Mouse (Mus musculus): ENCODE data around the gene Arhgef28. TPM values are rescaled to one million over a fixed set of nuclear protein-coding genes. Genes with fewer than 3 reads are reported as not detected.
"Not testable (repeated sequence)": the region's sequence is repeated elsewhere in the genome, so short reads cannot be mapped to it uniquely, and the experiment has no call there.

Gene Arhgef28
- polyA plus RNA-seq, 1 experiment from 2014 or later, result 1.3 TPM

DNA sequence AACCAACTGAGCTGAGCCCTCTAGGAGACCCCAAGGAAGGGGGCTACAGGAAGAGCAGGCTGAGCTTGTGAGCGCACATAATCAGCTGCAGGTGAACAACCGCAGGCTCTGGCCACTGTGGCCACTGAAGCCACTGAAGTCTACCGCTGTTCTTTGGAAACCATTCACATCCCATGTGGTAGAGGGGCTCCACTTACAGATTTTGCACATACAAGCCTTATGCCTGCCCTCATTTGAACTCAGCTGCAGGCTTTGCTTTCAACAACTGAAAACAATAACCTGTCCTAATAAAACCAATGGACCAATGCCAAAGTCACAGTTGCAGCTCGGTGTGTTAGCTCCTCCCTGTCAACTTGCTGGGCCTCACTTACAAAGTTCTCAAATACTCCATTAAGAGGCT lies 126.6 kb downstream of the Arhgef28 start:
- Histone ChIP-seq H3K4me2 (ENCODE audit: low read depth, low read length) (no peak overlapping the region), H3K27ac (ENCODE audit: low read length) (no peak overlapping the region), H3K27me3 (ENCODE audit: control insufficient read depth, insufficient read depth, low read depth, low read length) (no peaks in the 10 kb centered on the region), H3K9ac (ENCODE audit: low read depth, low read length) (no peak overlapping the region), H3K36me3 (ENCODE audit: control insufficient read depth, insufficient read depth) (no peaks in the 10 kb centered on the region), H3K4me3 (ENCODE audit: low read depth, low read length) (no peak overlapping the region), H3K9me3 (replicated peaks; ENCODE audit: control insufficient read depth, low read length) (no peaks in the 10 kb centered on the region), H3K4me1 (ENCODE audit: control insufficient read depth, low read depth, low read length) (no peaks in the 10 kb centered on the region)
- no peak for ATAC-seq (ENCODE audit: low read depth)
- WGBS (ENCODE audit: insufficient replicate concordance), result 64% methylated on average over 4 of the region's 4 CpGs

DNA sequence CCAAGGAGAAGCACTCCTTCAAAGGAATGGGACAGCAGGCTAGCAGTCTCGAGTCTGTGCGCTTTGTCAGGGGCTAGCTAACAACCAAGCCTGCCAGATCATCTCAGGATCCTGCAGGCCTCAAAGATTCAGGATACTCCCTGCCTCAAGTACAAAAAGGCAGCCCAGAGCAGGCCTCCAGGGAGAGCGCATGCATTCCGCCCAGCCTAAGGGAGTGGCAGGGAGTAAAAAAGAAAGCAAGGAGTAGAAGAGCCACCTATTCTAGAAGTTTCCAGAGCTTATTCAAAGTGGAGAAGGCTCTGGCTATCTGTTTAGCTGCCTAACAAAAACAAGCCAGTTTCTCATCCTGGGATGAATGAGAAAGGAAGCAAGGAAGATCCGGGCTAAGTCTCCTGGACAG lies 128.0 kb downstream of the Arhgef28 start:
- no peaks in the 10 kb centered on the region for H3K36me3 ChIP-seq (ENCODE audit: control insufficient read depth, insufficient read depth)
- no peak for ATAC-seq (ENCODE audit: low read depth)
- H3K27ac ChIP-seq (ENCODE audit: low read length), result no peak overlapping the region
- no peak overlapping the region for H3K4me2 ChIP-seq (ENCODE audit: low read depth, low read length)
- no peaks in the 10 kb centered on the region for H3K4me1 ChIP-seq (ENCODE audit: control insufficient read depth, low read depth, low read length)
- H3K4me3 ChIP-seq (ENCODE audit: low read depth, low read length), result no peak overlapping the region
- H3K27me3 ChIP-seq (ENCODE audit: control insufficient read depth, insufficient read depth, low read depth, low read length), result no peaks in the 10 kb centered on the region
- 64% methylated on average over 5 of the region's 5 CpGs for WGBS (ENCODE audit: insufficient replicate concordance)
- H3K9me3 ChIP-seq (replicated peaks; ENCODE audit: control insufficient read depth, low read length), result no peaks in the 10 kb centered on the region
- no peak overlapping the region for H3K9ac ChIP-seq (ENCODE audit: low read depth, low read length)

DNA sequence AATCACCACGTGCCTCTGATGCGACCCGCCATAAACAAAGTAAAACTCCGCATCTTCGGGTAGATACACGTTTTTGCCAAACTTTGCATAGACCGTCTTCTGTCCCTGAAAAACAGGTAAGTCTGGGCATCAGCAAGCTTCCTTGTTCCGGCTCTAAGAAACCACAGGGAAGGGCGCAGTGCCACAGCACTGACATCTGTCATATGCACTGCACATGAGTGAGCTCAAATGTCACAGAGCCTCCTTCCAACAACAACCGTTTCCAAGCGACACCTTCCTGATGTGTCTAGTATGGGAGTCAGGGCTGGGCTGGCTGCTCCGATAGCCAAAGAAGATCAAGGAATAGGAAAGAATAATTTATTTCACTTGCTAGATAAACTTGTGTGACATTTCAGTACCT lies 129.0 kb downstream of the Arhgef28 start:
- Histone ChIP-seq H3K27ac (ENCODE audit: low read length) (no peak overlapping the region), H3K36me3 (ENCODE audit: control insufficient read depth, insufficient read depth) (no peaks in the 10 kb centered on the region), H3K4me1 (ENCODE audit: control insufficient read depth, low read depth, low read length) (no peaks in the 10 kb centered on the region), H3K4me2 (ENCODE audit: low read depth, low read length) (no peak overlapping the region), H3K27me3 (ENCODE audit: control insufficient read depth, insufficient read depth, low read depth, low read length) (no peaks in the 10 kb centered on the region), H3K9ac (ENCODE audit: low read depth, low read length) (no peak overlapping the region), H3K9me3 (replicated peaks; ENCODE audit: control insufficient read depth, low read length) (no peaks in the 10 kb centered on the region), H3K4me3 (ENCODE audit: low read depth, low read length) (no peak overlapping the region)
- ATAC-seq (ENCODE audit: low read depth), result no peak
- WGBS (ENCODE audit: insufficient replicate concordance), result 72% methylated on average over 12 of the region's 12 CpGs

DNA sequence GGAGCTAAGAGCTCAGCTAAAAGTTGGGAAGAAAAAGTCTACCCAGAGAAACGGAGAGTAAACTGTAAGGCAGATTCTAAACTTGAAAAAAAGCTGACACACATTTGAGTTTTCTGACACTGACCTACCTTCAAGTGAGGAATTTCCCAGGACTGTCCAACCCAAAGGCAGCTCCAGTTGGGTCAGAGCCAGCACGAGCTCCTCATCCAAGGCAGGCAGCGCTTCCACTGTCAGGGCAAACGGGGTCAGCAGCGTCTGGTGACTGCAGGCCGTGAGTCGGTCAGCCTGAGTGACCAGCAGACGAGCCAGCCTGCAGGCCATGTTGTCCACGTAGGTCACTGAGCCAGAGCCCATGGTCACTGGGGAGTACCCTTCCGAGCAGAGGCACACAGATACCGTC lies 131.4 kb downstream of the Arhgef28 start:
- WGBS (ENCODE audit: insufficient replicate concordance), result 54% methylated on average over 11 of the region's 11 CpGs
- ATAC-seq (ENCODE audit: low read depth), result no peak
- Histone ChIP-seq H3K36me3 (ENCODE audit: control insufficient read depth, insufficient read depth) (no peaks in the 10 kb centered on the region), H3K9me3 (replicated peaks; ENCODE audit: control insufficient read depth, low read length) (no peaks in the 10 kb centered on the region), H3K27me3 (ENCODE audit: control insufficient read depth, insufficient read depth, low read depth, low read length) (no peaks in the 10 kb centered on the region), H3K4me3 (ENCODE audit: low read depth, low read length) (no peak overlapping the region), H3K9ac (ENCODE audit: low read depth, low read length) (no peak overlapping the region), H3K4me1 (ENCODE audit: control insufficient read depth, low read depth, low read length) (no peaks in the 10 kb centered on the region), H3K27ac (ENCODE audit: low read length) (no peak overlapping the region), H3K4me2 (ENCODE audit: low read depth, low read length) (no peak overlapping the region)

DNA sequence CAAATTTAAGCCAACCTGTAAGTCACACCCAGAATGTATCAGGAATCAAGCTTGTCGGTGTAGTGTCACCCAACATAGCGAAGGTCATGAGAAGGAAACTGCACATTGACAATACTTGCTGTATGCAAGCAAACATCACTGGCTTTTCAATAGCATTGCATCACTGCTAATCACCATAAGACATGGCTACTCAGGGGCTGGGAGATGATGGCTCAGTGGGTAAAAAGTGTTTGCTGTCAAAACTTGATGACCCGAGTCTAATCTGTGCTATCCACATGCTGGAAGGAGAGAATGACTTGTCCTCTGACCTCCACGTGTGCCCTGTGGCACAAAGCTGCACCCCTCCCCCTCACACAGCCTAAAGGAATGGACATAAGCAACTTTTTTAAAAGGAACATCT lies 133.0 kb downstream of the Arhgef28 start:
- H3K4me3 ChIP-seq (ENCODE audit: low read depth, low read length), result no peak overlapping the region
- ATAC-seq (ENCODE audit: low read depth), result no peak
- H3K4me2 ChIP-seq (ENCODE audit: low read depth, low read length), result no peak overlapping the region
- H3K9me3 ChIP-seq (replicated peaks; ENCODE audit: control insufficient read depth, low read length), result no peaks in the 10 kb centered on the region
- H3K36me3 ChIP-seq (ENCODE audit: control insufficient read depth, insufficient read depth), result no peaks in the 10 kb centered on the region
- no peaks in the 10 kb centered on the region for H3K27me3 ChIP-seq (ENCODE audit: control insufficient read depth, insufficient read depth, low read depth, low read length)
- H3K27ac ChIP-seq (ENCODE audit: low read length), result no peak overlapping the region
- no peak overlapping the region for H3K9ac ChIP-seq (ENCODE audit: low read depth, low read length)
- H3K4me1 ChIP-seq (ENCODE audit: control insufficient read depth, low read depth, low read length), result no peaks in the 10 kb centered on the region
- 52% methylated on average over 4 of the region's 4 CpGs for WGBS (ENCODE audit: insufficient replicate concordance)

DNA sequence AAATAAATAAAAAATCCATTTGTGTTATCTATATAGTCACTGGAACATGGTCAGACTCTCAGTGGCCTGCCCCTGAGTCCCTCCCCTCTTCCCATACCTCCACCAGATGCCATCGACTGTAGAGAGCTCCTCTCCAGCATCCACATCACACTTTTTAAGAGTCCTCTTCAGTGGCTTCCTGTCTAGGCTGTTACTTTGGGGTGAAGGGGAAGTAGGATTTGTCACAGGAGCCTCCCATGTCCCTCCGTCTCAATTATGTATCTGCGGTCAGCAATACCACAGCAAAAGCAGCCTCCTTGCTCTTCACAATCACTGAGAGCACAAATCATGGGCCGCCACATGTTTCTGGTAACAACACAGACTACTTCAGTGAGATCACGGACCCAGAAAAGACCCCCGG lies 135.8 kb downstream of the Arhgef28 start:
- Histone ChIP-seq H3K27ac (ENCODE audit: low read length) (no peak overlapping the region), H3K9me3 (replicated peaks; ENCODE audit: control insufficient read depth, low read length) (no peaks in the 10 kb centered on the region), H3K36me3 (ENCODE audit: control insufficient read depth, insufficient read depth) (no peaks in the 10 kb centered on the region), H3K9ac (ENCODE audit: low read depth, low read length) (no peak overlapping the region), H3K4me2 (ENCODE audit: low read depth, low read length) (no peak overlapping the region), H3K4me3 (ENCODE audit: low read depth, low read length) (no peak overlapping the region), H3K4me1 (ENCODE audit: control insufficient read depth, low read depth, low read length) (no peaks in the 10 kb centered on the region), H3K27me3 (ENCODE audit: control insufficient read depth, insufficient read depth, low read depth, low read length) (no peaks in the 10 kb centered on the region)
- 39% methylated on average over 6 of the region's 6 CpGs for WGBS (ENCODE audit: insufficient replicate concordance)
- ATAC-seq (ENCODE audit: low read depth), result no peak

DNA sequence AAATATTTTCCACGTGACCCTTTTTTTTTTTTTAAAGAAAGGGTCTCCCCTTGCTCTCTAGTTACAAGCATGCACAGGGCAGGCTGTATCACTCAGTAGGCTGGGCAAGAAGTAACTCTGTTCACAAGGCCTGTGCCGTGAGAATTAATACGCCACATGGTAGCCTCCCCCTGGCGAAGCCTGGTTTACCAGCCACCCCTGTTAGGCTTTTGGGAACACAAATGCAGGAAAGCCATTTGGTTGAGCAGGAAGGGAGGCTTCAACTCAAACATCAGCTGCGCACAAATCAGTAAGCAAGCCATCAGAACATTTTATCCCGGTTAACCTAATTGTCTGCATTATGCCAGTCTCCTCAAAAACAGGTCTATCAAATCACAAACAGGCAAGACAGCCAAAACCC lies 136.6 kb downstream of the Arhgef28 start:
- Histone ChIP-seq H3K27ac (ENCODE audit: low read length) (no peak overlapping the region), H3K4me3 (ENCODE audit: low read depth, low read length) (no peak overlapping the region), H3K4me1 (ENCODE audit: control insufficient read depth, low read depth, low read length) (no peaks in the 10 kb centered on the region), H3K9ac (ENCODE audit: low read depth, low read length) (no peak overlapping the region), H3K4me2 (ENCODE audit: low read depth, low read length) (no peak overlapping the region), H3K36me3 (ENCODE audit: control insufficient read depth, insufficient read depth) (no peaks in the 10 kb centered on the region), H3K9me3 (replicated peaks; ENCODE audit: control insufficient read depth, low read length) (no peaks in the 10 kb centered on the region), H3K27me3 (ENCODE audit: control insufficient read depth, insufficient read depth, low read depth, low read length) (no peaks in the 10 kb centered on the region)
- ATAC-seq (ENCODE audit: low read depth), result no peak
- 71% methylated on average over 6 of the region's 6 CpGs for WGBS (ENCODE audit: insufficient replicate concordance)

DNA sequence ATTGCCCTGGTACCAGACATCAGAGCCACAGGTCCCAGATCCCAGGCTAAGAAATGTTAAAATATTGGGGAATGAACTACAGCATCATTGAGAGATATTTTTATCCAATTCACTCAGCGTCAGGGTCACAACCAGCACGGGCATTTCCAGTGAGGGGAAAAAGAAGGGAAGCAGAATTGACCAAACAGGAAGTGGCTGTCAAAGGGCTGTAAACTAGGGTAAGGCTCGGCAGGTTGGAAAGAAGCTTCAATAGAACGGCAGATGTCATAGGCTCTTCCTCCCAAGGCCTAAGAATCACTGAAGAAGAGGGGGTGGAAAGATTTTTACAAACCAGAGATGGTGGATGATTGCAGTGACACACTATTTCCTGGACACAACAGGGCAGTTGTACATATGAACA lies 143.4 kb downstream of the Arhgef28 start:
- H3K9ac ChIP-seq (ENCODE audit: low read depth, low read length), result no peak overlapping the region
- WGBS (ENCODE audit: insufficient replicate concordance), result 12% methylated on average over 4 of the region's 4 CpGs
- H3K27me3 ChIP-seq (ENCODE audit: control insufficient read depth, insufficient read depth, low read depth, low read length), result no peaks in the 10 kb centered on the region
- H3K9me3 ChIP-seq (replicated peaks; ENCODE audit: control insufficient read depth, low read length), result no peaks in the 10 kb centered on the region
- H3K4me1 ChIP-seq (ENCODE audit: control insufficient read depth, low read depth, low read length), result no peaks in the 10 kb centered on the region
- no peaks in the 10 kb centered on the region for H3K36me3 ChIP-seq (ENCODE audit: control insufficient read depth, insufficient read depth)
- ATAC-seq (ENCODE audit: low read depth), result no peak
- no peak overlapping the region for H3K4me2 ChIP-seq (ENCODE audit: low read depth, low read length)
- H3K27ac ChIP-seq (ENCODE audit: low read length), result no peak overlapping the region
- no peak overlapping the region for H3K4me3 ChIP-seq (ENCODE audit: low read depth, low read length)

DNA sequence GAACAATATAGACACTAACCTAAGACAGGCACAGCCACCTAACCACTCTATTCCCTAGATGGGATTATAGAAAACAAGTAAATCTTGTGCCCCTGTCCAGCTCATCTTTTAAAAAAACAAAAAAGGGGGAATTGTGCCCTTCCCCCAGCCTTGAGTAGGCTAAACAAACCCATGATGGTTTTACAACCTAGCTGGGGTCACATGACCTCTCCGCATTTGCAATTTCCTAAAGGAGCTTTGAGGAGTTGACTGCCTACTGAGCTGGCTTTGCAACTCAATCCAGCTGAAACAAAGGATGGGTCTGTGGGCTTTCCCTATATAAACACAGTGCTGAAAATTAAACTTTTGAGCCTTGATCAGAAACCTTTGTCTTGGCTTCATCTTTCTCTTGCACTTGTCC lies 146.1 kb downstream of the Arhgef28 start:
- not testable (repeated sequence) for H3K36me3 ChIP-seq (ENCODE audit: control insufficient read depth, insufficient read depth); H3K27ac ChIP-seq (ENCODE audit: low read length); ATAC-seq (ENCODE audit: low read depth); H3K9me3 ChIP-seq (replicated peaks; ENCODE audit: control insufficient read depth, low read length); H3K4me1 ChIP-seq (ENCODE audit: control insufficient read depth, low read depth, low read length); H3K4me2 ChIP-seq (ENCODE audit: low read depth, low read length); H3K9ac ChIP-seq (ENCODE audit: low read depth, low read length); H3K27me3 ChIP-seq (ENCODE audit: control insufficient read depth, insufficient read depth, low read depth, low read length); H3K4me3 ChIP-seq (ENCODE audit: low read depth, low read length)
- 75% methylated on average over 1 of the region's 1 CpGs for WGBS (ENCODE audit: insufficient replicate concordance)

DNA sequence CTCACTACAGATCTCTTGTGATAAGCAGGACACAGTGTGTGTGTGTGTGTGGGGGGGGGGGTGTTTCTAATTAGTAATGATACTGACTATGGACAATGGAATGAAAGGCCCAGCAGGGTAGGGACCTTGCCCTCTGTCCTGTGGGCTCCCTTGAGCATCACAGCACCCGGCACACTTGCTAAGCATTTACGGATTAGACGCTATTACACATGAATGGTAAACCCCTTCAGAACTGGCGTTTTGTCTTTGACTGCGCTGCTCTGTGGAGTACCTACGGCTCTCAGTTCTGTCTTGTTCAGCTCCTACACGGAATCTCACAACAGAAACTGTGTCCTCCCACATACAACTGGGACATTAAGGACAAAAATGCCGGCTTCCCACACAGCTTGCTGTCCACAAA lies 151.0 kb downstream of the Arhgef28 start:
- H3K27ac ChIP-seq (ENCODE audit: low read length), result no peak overlapping the region
- H3K4me3 ChIP-seq (ENCODE audit: low read depth, low read length), result no peak overlapping the region
- H3K4me1 ChIP-seq (ENCODE audit: control insufficient read depth, low read depth, low read length), result no peaks in the 10 kb centered on the region
- no peak for ATAC-seq (ENCODE audit: low read depth)
- no peak overlapping the region for H3K9ac ChIP-seq (ENCODE audit: low read depth, low read length)
- WGBS (ENCODE audit: insufficient replicate concordance), result 72% methylated on average over 8 of the region's 8 CpGs
- no peaks in the 10 kb centered on the region for H3K27me3 ChIP-seq (ENCODE audit: control insufficient read depth, insufficient read depth, low read depth, low read length)
- H3K9me3 ChIP-seq (replicated peaks; ENCODE audit: control insufficient read depth, low read length), result no peaks in the 10 kb centered on the region
- no peaks in the 10 kb centered on the region for H3K36me3 ChIP-seq (ENCODE audit: control insufficient read depth, insufficient read depth)
- H3K4me2 ChIP-seq (ENCODE audit: low read depth, low read length), result no peak overlapping the region
